Mouse (Mus musculus): ENCODE measurements around the gene Dclk2. TPM values are rescaled to one million over a fixed set of nuclear protein-coding genes. Genes with fewer than 3 reads are reported as not detected.

The Dclk2 gene
- polyA plus RNA-seq, 1 experiment = 3.2 TPM

DNA sequence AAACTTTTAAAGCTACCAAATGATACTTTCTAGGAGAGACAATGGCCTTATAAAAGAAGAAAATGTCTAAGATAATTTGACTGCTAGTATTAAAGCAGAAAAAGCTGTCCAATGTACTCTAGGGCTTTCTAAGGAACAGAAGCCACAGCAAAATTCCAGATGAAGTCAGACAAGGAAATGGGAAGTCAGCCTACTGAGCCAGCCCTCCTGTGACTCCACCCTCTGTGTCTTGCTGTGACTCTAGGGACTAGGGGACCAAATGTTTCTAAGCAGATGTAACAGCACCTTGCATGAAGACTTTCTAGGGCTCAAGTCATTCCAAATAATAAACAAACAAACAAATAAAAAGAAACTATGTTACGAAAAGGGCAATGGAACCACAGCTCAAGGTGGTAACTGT, 75.1 kb downstream of the Dclk2 start:
- Histone ChIP-seq H3K27me3 (replicated peaks; ENCODE audit: control insufficient read depth, insufficient read depth, low read length) (no peaks in the 10 kb centered on the region), H3K4me1 (ENCODE audit: control insufficient read depth, insufficient read depth, low read length) (peaks cover 2% of the 10 kb centered on the region; the same call in 1 of the 2 replicates), H3K4me3 (ENCODE audit: insufficient read depth, low read depth, low read length) (no peak overlapping the region), H3K27ac (ENCODE audit: insufficient read depth, low read depth, low read length) (no peak overlapping the region), H3K36me3 (ENCODE audit: control insufficient read depth, insufficient read depth, low read length) (no peaks in the 10 kb centered on the region)
- TF ChIP-seq CTCF (conservative IDR thresholded peaks at IDR 0.05; ENCODE audit: insufficient read depth, insufficient read length, low read depth, low read length) (no peak), POLR2A (IDR thresholded peaks at IDR 0.05; ENCODE audit: low read depth, low read length) (no peak)
- WGBS = 91% methylated on average over 1 of the region's 1 CpGs
- no peak for DNase-seq

DNA sequence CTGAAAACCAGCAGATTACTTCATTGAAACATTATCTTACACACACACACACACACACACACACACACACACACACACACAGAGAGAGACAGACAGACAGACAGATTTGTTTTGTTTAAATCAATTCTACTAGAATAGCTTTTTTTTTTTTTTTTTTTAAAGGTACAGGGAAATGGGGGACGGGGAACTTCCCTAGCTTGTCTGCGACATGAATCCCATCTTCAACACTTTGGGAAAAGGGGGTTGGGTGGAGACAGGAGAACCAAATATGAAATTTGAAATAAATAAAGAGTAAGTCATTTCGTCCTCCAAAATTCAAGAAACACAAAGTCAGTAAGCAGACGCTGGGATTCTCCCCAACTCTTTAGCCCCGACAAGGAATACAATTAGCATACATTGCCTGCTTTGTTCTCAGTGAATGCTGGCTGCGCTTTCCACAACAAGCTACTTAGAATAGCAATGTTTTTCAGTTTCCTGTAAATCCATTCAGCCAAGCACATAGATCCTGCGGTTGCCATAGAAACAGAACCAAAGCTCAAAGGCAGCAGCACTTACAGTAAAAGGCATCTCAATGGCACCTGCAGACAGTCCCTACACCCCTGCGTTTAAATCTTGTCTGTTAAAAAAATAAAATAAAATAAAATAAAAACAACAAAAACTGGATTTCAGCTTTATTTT, 75.7 kb downstream of the Dclk2 start:
- no peak overlapping the region for H3K27ac ChIP-seq (ENCODE audit: insufficient read depth, low read depth, low read length)
- TF ChIP-seq CTCF (conservative IDR thresholded peaks at IDR 0.05; ENCODE audit: insufficient read depth, insufficient read length, low read depth, low read length) (no peak), POLR2A (IDR thresholded peaks at IDR 0.05; ENCODE audit: low read depth, low read length) (no peak)
- WGBS = 35% methylated on average over 8 of the region's 8 CpGs
- H3K4me1 ChIP-seq (ENCODE audit: control insufficient read depth, insufficient read depth, low read length) = peaks cover 2% of the 10 kb centered on the region; the same call in 1 of the 2 replicates
- H3K27me3 ChIP-seq (replicated peaks; ENCODE audit: control insufficient read depth, insufficient read depth, low read length) = no peaks in the 10 kb centered on the region
- no peak overlapping the region for H3K4me3 ChIP-seq (ENCODE audit: insufficient read depth, low read depth, low read length)
- H3K36me3 ChIP-seq (ENCODE audit: control insufficient read depth, insufficient read depth, low read length) = no peaks in the 10 kb centered on the region
- DNase-seq = no peak

DNA sequence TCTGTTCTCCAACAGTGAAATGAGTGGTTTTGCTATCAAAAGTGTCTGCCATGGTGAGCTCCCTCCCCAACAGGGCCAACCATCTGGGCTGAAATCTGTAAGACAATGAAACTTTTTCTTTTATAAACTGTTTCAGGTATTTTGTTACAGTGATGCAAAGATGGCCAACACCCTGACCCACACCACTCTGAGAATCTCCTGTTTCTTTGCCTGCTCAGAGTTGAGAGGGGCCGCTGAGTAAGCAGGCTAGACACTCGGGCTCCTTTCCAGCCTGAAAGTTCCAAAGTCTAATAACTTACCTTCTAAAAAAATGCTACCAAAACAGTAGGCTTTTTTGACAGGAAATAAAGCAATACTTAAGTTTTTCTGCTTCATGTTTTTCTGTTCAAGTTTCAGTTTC, 78.2 kb downstream of the Dclk2 start:
- 64% methylated on average over 2 of the region's 2 CpGs for WGBS
- H3K4me3 ChIP-seq (ENCODE audit: insufficient read depth, low read depth, low read length) = no peak overlapping the region
- H3K4me1 ChIP-seq (ENCODE audit: control insufficient read depth, insufficient read depth, low read length) = peaks cover 2% of the 10 kb centered on the region; the same call in 1 of the 2 replicates
- no peak overlapping the region for H3K27ac ChIP-seq (ENCODE audit: insufficient read depth, low read depth, low read length)
- H3K27me3 ChIP-seq (replicated peaks; ENCODE audit: control insufficient read depth, insufficient read depth, low read length) = no peaks in the 10 kb centered on the region
- peak; percentile 76 for DNase-seq
- TF ChIP-seq CTCF (conservative IDR thresholded peaks at IDR 0.05; ENCODE audit: insufficient read depth, insufficient read length, low read depth, low read length) (no peak), POLR2A (IDR thresholded peaks at IDR 0.05; ENCODE audit: low read depth, low read length) (no peak)
- no peaks in the 10 kb centered on the region for H3K36me3 ChIP-seq (ENCODE audit: control insufficient read depth, insufficient read depth, low read length)

DNA sequence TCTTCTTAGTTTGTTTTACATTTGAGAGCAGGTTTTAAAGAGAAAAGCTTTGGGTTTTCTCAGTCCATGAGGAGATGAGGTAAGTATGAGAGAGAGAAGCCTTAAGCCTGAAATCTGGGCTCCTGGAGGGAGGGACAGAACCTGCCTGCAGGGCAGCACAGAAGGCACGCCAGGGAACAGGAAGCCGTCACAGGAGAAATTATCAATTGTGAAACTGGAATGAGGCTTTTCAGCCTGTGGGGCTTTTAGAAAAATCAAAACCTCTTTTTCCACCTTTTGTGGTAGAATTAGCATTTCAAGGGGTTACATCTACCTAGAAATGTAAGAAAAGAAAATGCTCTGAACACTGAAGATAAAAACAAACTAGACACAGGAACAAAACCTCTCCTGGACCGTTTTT, 81.0 kb downstream of the Dclk2 start:
- Histone ChIP-seq H3K36me3 (ENCODE audit: control insufficient read depth, insufficient read depth, low read length) (no peaks in the 10 kb centered on the region), H3K4me1 (ENCODE audit: control insufficient read depth, insufficient read depth, low read length) (no peaks in the 10 kb centered on the region; the same call in 1 of the 2 replicates), H3K27ac (ENCODE audit: insufficient read depth, low read depth, low read length) (no peak overlapping the region), H3K4me3 (ENCODE audit: insufficient read depth, low read depth, low read length) (no peak overlapping the region), H3K27me3 (replicated peaks; ENCODE audit: control insufficient read depth, insufficient read depth, low read length) (no peaks in the 10 kb centered on the region)
- 72% methylated on average over 3 of the region's 3 CpGs for WGBS
- TF ChIP-seq POLR2A (IDR thresholded peaks at IDR 0.05; ENCODE audit: low read depth, low read length) (no peak), CTCF (conservative IDR thresholded peaks at IDR 0.05; ENCODE audit: insufficient read depth, insufficient read length, low read depth, low read length) (no peak)
- no peak for DNase-seq

DNA sequence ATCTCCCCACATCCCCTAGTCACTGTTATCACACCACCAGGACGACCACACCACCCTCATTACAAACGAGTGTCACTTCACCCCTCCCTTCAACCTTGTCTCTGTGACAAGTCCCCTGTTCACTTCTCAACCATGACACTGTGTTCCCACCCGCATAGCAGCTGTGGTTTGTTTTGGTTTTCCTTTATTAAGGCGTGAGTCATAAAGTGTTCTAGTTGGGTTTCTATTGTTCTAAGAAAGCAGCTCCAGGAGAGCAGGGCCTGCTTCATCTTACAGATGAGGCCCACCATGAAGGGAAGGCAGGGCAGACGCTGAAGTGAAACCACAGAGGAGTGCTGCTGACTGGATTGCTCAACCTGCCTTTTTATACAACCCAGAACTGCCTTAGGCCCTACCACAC, 83.3 kb downstream of the Dclk2 start:
- TF ChIP-seq CTCF (conservative IDR thresholded peaks at IDR 0.05; ENCODE audit: insufficient read depth, insufficient read length, low read depth, low read length) = no peak
- TF ChIP-seq POLR2A (IDR thresholded peaks at IDR 0.05; ENCODE audit: low read depth, low read length) = no peak
- no peak for DNase-seq
- no peak overlapping the region for H3K4me3 ChIP-seq (ENCODE audit: insufficient read depth, low read depth, low read length)
- no peaks in the 10 kb centered on the region for H3K36me3 ChIP-seq (ENCODE audit: control insufficient read depth, insufficient read depth, low read length)
- 55% methylated on average over 5 of the region's 5 CpGs for WGBS
- H3K27ac ChIP-seq (ENCODE audit: insufficient read depth, low read depth, low read length) = no peak overlapping the region
- no peaks in the 10 kb centered on the region for H3K4me1 ChIP-seq (ENCODE audit: control insufficient read depth, insufficient read depth, low read length)
- no peaks in the 10 kb centered on the region for H3K27me3 ChIP-seq (replicated peaks; ENCODE audit: control insufficient read depth, insufficient read depth, low read length)

DNA sequence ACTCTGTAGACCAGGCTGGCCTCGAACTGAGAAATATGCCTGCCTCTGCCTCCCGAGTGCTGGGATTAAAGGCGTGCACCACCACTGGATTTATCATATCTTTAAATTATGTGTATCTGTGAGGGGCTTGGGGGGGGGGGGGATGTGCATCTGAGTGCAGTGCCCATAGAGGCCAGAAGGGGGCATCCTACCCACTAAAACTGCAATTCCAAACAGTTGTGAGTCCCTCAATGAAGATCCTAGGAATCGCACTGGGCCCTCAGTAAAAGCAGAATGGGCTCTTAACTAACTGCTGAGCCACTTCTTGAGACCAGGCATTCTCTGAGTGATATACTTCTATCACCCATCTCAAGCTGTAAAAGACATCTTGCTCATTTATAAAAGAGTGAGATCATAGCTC, 85.5 kb downstream of the Dclk2 start:
- WGBS = 98% methylated on average over 4 of the region's 4 CpGs
- no peaks in the 10 kb centered on the region for H3K4me1 ChIP-seq (ENCODE audit: control insufficient read depth, insufficient read depth, low read length)
- TF ChIP-seq POLR2A (IDR thresholded peaks at IDR 0.05; ENCODE audit: low read depth, low read length) (no peak), CTCF (conservative IDR thresholded peaks at IDR 0.05; ENCODE audit: insufficient read depth, insufficient read length, low read depth, low read length) (0 out of 2 replicates have a peak, but pooled peaks have one; percentile 21)
- H3K27me3 ChIP-seq (replicated peaks; ENCODE audit: control insufficient read depth, insufficient read depth, low read length) = no peaks in the 10 kb centered on the region
- H3K36me3 ChIP-seq (ENCODE audit: control insufficient read depth, insufficient read depth, low read length) = no peaks in the 10 kb centered on the region
- DNase-seq = no peak
- no peak overlapping the region for H3K4me3 ChIP-seq (ENCODE audit: insufficient read depth, low read depth, low read length)
- no peak overlapping the region for H3K27ac ChIP-seq (ENCODE audit: insufficient read depth, low read depth, low read length)

DNA sequence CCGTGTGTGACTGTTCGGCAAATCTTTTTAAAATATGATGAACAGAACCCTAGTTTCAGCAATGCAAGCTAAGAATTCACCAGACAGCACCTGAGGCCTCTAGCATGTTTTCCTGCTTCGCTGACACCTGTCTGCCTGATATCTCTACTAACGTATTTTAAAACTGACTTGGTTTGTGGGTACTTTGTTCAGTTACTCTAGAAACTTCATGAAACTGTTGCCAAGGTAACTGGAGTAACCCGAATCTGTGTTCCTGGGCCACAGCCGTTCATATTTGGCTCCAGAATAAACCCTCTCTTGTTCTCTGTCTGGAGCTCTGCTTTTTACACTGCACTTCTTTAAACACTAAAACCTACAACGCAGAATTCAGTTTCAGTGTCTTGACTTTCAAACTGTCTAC, 86.3 kb downstream of the Dclk2 start:
- Histone ChIP-seq H3K27ac (ENCODE audit: insufficient read depth, low read depth, low read length) (no peak overlapping the region), H3K36me3 (ENCODE audit: control insufficient read depth, insufficient read depth, low read length) (no peaks in the 10 kb centered on the region), H3K4me1 (ENCODE audit: control insufficient read depth, insufficient read depth, low read length) (no peaks in the 10 kb centered on the region), H3K27me3 (replicated peaks; ENCODE audit: control insufficient read depth, insufficient read depth, low read length) (no peaks in the 10 kb centered on the region), H3K4me3 (ENCODE audit: insufficient read depth, low read depth, low read length) (no peak overlapping the region)
- 86% methylated on average over 7 of the region's 7 CpGs for WGBS
- DNase-seq = no peak
- TF ChIP-seq CTCF (conservative IDR thresholded peaks at IDR 0.05; ENCODE audit: insufficient read depth, insufficient read length, low read depth, low read length) (no peak), POLR2A (IDR thresholded peaks at IDR 0.05; ENCODE audit: low read depth, low read length) (no peak)

Data from kidney, adult 2 months (tissue).